Mouse (Mus musculus): ENCODE results near the gene Dll4. TPM values are rescaled to one million over a fixed set of nuclear protein-coding genes. Genes with fewer than 3 reads are reported as not detected.

Gene Dll4
- polyA plus RNA-seq, 1 experiment = not detected

DNA sequence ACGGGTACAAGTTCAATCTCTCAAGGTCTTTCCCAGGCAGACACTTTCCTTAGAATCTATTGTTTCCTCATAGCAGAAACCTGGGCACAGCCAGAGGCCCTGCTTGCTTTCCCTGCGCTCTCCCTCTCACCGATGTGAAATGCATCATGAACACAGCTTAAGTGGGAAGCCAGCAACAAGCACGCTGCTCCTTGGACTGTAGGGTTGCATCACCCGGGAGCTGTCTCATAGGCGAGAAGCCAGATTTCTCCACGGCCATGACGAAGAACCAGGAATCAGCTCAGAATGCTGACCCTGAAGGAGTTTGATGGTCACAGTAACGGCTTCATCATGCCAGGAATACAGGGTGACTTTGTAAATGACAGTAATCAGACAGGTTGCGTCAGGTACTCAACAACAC, 44.5 kb downstream of the Dll4 start:
- Histone ChIP-seq H3K4me1 (peaks cover 1% of the 10 kb centered on the region), H3K9me3 (no peaks in the 10 kb centered on the region), H3K27me3 (replicated peaks) (no peaks in the 10 kb centered on the region), H3K4me3 (replicated peaks) (no peak overlapping the region), H3K36me3 (replicated peaks; ENCODE audit: low read length) (peaks cover 94% of the 10 kb centered on the region)
- no peak for TF ChIP-seq GATA1 (IDR thresholded peaks at IDR 0.05; ENCODE audit: borderline replicate concordance, low read length)
- no peak for TF ChIP-seq FLI1 (IDR thresholded peaks at IDR 0.05; ENCODE audit: low read length)

DNA sequence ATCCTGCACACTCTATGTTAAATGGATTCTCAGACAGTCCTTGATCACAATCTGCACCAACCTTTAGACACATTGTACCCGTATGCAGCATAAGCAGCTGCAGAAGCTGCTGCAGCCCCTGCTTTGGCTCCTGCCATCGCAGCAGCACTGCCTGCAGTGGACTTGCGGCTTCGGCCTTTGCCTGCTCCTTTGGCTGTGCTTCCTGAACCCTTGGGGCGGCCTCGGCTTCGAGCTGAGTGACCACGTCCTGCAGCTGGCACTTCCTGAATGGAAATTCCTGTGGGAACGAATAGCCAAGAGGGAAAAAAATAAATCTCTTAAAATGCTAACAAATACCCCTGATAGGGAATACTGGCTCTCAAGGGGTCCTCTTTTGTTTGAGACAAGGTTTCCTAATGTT, 51.7 kb downstream of the Dll4 start:
- H3K36me3 ChIP-seq (replicated peaks; ENCODE audit: low read length) = peaks cover 100% of the 10 kb centered on the region
- no peak overlapping the region for H3K4me3 ChIP-seq (replicated peaks)
- H3K4me1 ChIP-seq = no peaks in the 10 kb centered on the region
- H3K27me3 ChIP-seq (replicated peaks) = no peaks in the 10 kb centered on the region
- TF ChIP-seq FLI1 (IDR thresholded peaks at IDR 0.05; ENCODE audit: low read length) (no peak), GATA1 (IDR thresholded peaks at IDR 0.05; ENCODE audit: borderline replicate concordance, low read length) (no peak)
- no peaks in the 10 kb centered on the region for H3K9me3 ChIP-seq

DNA sequence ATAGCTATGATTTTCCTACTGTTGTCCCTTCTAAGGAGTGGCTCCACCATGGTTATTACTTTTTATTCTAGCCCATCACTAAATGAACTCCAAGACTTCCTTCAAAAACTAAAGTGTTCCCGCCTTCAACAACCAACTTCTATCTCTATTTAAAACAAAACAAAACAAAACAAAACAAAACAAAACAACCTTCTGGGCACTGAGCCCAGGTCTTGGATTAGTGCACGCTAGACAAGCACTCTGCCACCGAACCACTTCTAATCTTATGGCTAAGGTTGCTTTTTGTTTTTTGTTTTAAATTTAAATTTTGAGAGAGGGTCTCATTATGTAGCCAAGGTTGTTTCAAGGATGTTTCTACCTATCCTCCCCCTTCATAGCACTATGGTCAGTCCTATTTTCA, 52.2 kb downstream of the Dll4 start:
- H3K36me3 ChIP-seq (replicated peaks; ENCODE audit: low read length) = peaks cover 98% of the 10 kb centered on the region
- no peaks in the 10 kb centered on the region for H3K9me3 ChIP-seq
- no peaks in the 10 kb centered on the region for H3K27me3 ChIP-seq (replicated peaks)
- TF ChIP-seq GATA1 (IDR thresholded peaks at IDR 0.05; ENCODE audit: borderline replicate concordance, low read length) = no peak
- TF ChIP-seq FLI1 (IDR thresholded peaks at IDR 0.05; ENCODE audit: low read length) = no peak
- H3K4me1 ChIP-seq = no peaks in the 10 kb centered on the region
- no peak overlapping the region for H3K4me3 ChIP-seq (replicated peaks)

DNA sequence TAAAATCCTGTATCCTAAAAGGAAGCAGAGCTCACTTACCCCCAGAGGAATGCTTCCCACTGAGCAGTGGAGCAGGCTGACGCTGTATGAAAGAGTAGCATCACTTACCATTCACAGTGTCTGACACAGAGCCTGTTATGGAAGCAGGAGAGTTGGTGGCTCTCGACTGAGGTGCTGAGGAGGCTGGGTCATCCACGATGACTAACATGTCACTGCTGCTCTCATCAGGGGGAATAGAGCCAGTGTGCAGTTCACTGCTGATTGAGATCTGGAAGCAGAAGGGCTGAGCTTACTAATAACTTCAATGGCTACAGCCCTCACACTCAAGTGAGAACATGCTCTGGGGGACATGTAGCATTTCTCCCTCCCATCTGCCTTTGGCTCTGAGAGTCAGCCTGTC, 53.9 kb downstream of the Dll4 start:
- H3K27me3 ChIP-seq (replicated peaks) = no peaks in the 10 kb centered on the region
- H3K4me1 ChIP-seq = no peaks in the 10 kb centered on the region
- peaks cover 95% of the 10 kb centered on the region for H3K36me3 ChIP-seq (replicated peaks; ENCODE audit: low read length)
- no peaks in the 10 kb centered on the region for H3K9me3 ChIP-seq
- H3K4me3 ChIP-seq (replicated peaks) = peak overlapping the region; percentile 5
- TF ChIP-seq GATA1 (IDR thresholded peaks at IDR 0.05; ENCODE audit: borderline replicate concordance, low read length) (no peak), FLI1 (IDR thresholded peaks at IDR 0.05; ENCODE audit: low read length) (no peak)

Other genes with a start within 250 kb of the Dll4 start
- gene Rad51, start 213.0 kb upstream of the Dll4 start, polyA plus RNA-seq (2012; ENCODE audit: insufficient read depth, low replicate concordance) = 6.1 and 6.4 TPM in 2 replicates
- gene Rmdn3, start 168.8 kb upstream of the Dll4 start, polyA plus RNA-seq (2012; ENCODE audit: insufficient read depth, low replicate concordance) = 4.6 and 12.9 TPM in 2 replicates
- 31.5 and 35.5 TPM in 2 replicates for gene Gchfr, start 158.0 kb upstream of the Dll4 start, polyA plus RNA-seq (2012; ENCODE audit: insufficient read depth, low replicate concordance)
- not detected in 2 replicates for gene Gm14137, start 151.3 kb upstream of the Dll4 start, polyA plus RNA-seq (2012; ENCODE audit: insufficient read depth, low replicate concordance)
- 2.9 and 19.5 TPM in 2 replicates for gene Zfyve19, start 117.2 kb upstream of the Dll4 start, polyA plus RNA-seq (2012; ENCODE audit: insufficient read depth, low replicate concordance)
- gene Dnajc17, start 117.0 kb upstream of the Dll4 start, polyA plus RNA-seq (2012; ENCODE audit: insufficient read depth, low replicate concordance) = 2.4 and 23.7 TPM in 2 replicates
- gene Ppp1r14d, start 95.9 kb upstream of the Dll4 start, polyA plus RNA-seq (2012; ENCODE audit: insufficient read depth, low replicate concordance) = not detected in 2 replicates
- gene Spint1, start 88.4 kb upstream of the Dll4 start, polyA plus RNA-seq (2012; ENCODE audit: insufficient read depth, low replicate concordance) = not detected in 2 replicates
- 1.9 TPM in 1 of 2 replicates, not detected in the other for gene Rhov, start 54.5 kb upstream of the Dll4 start, polyA plus RNA-seq (2012; ENCODE audit: insufficient read depth, low replicate concordance)
- gene Vps18, start 37.0 kb upstream of the Dll4 start, polyA plus RNA-seq (2012; ENCODE audit: insufficient read depth, low replicate concordance) = 8.8 and 11.1 TPM in 2 replicates
- gene Chac1, start 25.4 kb downstream of the Dll4 start, polyA plus RNA-seq (2012; ENCODE audit: insufficient read depth, low replicate concordance) = 33.0 and 93.9 TPM in 2 replicates
- 2.3 and 2.7 TPM in 2 replicates for gene Ino80, start 151.9 kb downstream of the Dll4 start, polyA plus RNA-seq (2012; ENCODE audit: insufficient read depth, low replicate concordance)
- gene Exd1, start 221.8 kb downstream of the Dll4 start, polyA plus RNA-seq (2012; ENCODE audit: insufficient read depth, low replicate concordance) = 0.01 TPM in 1 of 2 replicates, not detected in the other
- 9.7 and 15.1 TPM in 2 replicates for gene Chp1, start 221.9 kb downstream of the Dll4 start, polyA plus RNA-seq (2012; ENCODE audit: insufficient read depth, low replicate concordance)